Mouse (Mus musculus): ENCODE measurements at regions not wholly inside any gene's neighbourhood (a gene's known extent, or its start where the extent isn't known, plus 50 kb on each side); places are given as distances from the start of the nearest gene placed in this dataset.

DNA sequence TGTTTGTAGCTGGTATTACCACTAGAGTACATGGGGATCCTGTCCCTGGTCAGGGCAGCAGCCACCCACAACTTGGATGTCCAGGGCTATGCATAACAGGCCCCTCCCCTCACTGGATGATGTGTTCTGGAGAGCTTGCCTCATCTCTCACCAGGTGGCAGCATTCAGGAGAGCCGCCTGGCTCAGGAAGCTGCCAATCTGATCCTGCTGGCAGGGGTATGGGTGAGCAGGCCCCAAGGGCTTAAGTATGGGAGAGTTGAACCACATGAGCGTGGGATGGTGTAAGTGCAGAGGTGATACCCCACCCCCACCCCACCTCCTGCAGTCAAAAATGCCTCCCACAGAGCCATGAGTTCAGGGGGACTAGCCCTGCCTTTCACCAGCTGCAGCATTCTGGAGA, 110.0 kb upstream of the Usp24 start:
- TF ChIP-seq CTCF (IDR thresholded peaks at IDR 0.05; ENCODE audit: low read depth) (0 out of 2 replicates have a peak, but pooled peaks have one; percentile 12), EP300 (IDR thresholded peaks at IDR 0.05; ENCODE audit: low read depth) (no peak)

All from liver, embryonic 14.5 days (tissue).